33 mouse cellular contexts compared by ENCODE assay signal in genomic region chr10:43488258-43488657, GRCm38 (mm10). TPM values are rescaled to one million over a fixed set of nuclear protein-coding genes. Genes with fewer than 3 reads are reported as not detected.
DNase-seq lines count a peak whose midpoint lies in the region; ATAC-seq and TF ChIP-seq lines count a peak whose summit lies in the region.
"Had no signal": no experiment of that assay in that cellular context is flagged by ENCODE, and none has a peak within 500 bp of the region (broad histone marks: within the 10 kb centered on the region; RNA-seq: fewer than 3 reads in every experiment).

No protein-coding gene starts in this region.

- DNase-seq in liver, embryonic 11.5 days (ENCODE audit: low spot score): no peak
- DNase-seq in adipocyte (ENCODE audit: low spot score): peak; percentile 42
- DNase-seq in gonadal fat pad, adult 2 months (ENCODE audit: low read depth): peak; percentile 61
- DNase-seq in forebrain, embryonic 10.5 days (ENCODE audit: extremely low spot score, low spot score): no peak
- no peak for DNase-seq in spleen, adult 12 weeks (ENCODE audit: low spot score)
- no peak for DNase-seq in right cerebral cortex, postnatal 4 days
- DNase-seq: adrenal gland, postnatal 10 days; adrenal gland, postnatal 36 days; B cell, adult 2 months; cerebellum, adult 11-12 months; cerebellum, adult 8-10 months; cerebellum, postnatal 10 days; cerebellum, postnatal 36 days; embryo, embryonic 11 days; forebrain, postnatal 0 days; gastrocnemius, postnatal 10 days; heart, adult 18-20 months; heart, postnatal 10 days; heart, postnatal 36 days had no signal

- no peak for TF ChIP-seq CTCF in intestine, postnatal 0 days (IDR thresholded peaks at IDR 0.05; ENCODE audit: low read depth)

- H3K4me2 ChIP-seq in liver, embryonic 16.5 days (ENCODE audit: low read depth, low read length): no peak overlapping the region
- H3K4me2 ChIP-seq in liver, embryonic 11.5 days: no peak overlapping the region
- no peak overlapping the region for H3K4me2 ChIP-seq in intestine, postnatal 0 days (replicated peaks; ENCODE audit: low read depth)
- H3K4me2 ChIP-seq: embryonic facial prominence, embryonic 13.5 days; heart, embryonic 12.5 days; heart, embryonic 15.5 days; hindbrain, embryonic 14.5 days had no signal

- no peaks in the 10 kb centered on the region for H3K36me3 ChIP-seq in liver, embryonic 16.5 days (ENCODE audit: control insufficient read depth, insufficient read depth)
- H3K36me3 ChIP-seq in liver, embryonic 11.5 days (ENCODE audit: control insufficient read depth, insufficient read depth, low read length): no peaks in the 10 kb centered on the region
- H3K36me3 ChIP-seq in intestine, postnatal 0 days (ENCODE audit: control insufficient read depth, insufficient read depth): no peaks in the 10 kb centered on the region; the same call in 1 of the 2 replicates
- peaks cover 28% of the 10 kb centered on the region for H3K36me3 ChIP-seq in forebrain, embryonic 10.5 days (replicated peaks)
- H3K36me3 ChIP-seq: embryonic facial prominence, embryonic 13.5 days; heart, embryonic 12.5 days; heart, embryonic 15.5 days had no signal

- no peak overlapping the region for H3K9ac ChIP-seq in liver, embryonic 16.5 days (ENCODE audit: low read depth, low read length)
- no peak overlapping the region for H3K9ac ChIP-seq in liver, embryonic 11.5 days (ENCODE audit: low read depth, low read length)
- no peak overlapping the region for H3K9ac ChIP-seq in intestine, postnatal 0 days (ENCODE audit: low read depth, low read length)
- H3K9ac ChIP-seq: embryonic facial prominence, embryonic 13.5 days; forebrain, postnatal 0 days; heart, embryonic 12.5 days; heart, embryonic 15.5 days; hindbrain, embryonic 14.5 days had no signal

- H3K27ac ChIP-seq in liver, embryonic 16.5 days (ENCODE audit: low read length): peak overlapping the region; percentile 15; the same call in 1 of the 2 replicates
- no peak overlapping the region for H3K27ac ChIP-seq in liver, embryonic 11.5 days (ENCODE audit: low read depth, low read length)
- H3K27ac ChIP-seq in intestine, postnatal 0 days (ENCODE audit: low read depth, low read length): 0 out of 2 replicates have a peak overlapping the region, but pooled peaks have one; percentile 61
- H3K27ac ChIP-seq in forebrain, embryonic 10.5 days: no peak overlapping the region
- H3K27ac ChIP-seq: embryonic facial prominence, embryonic 10.5 days; embryonic facial prominence, embryonic 13.5 days; hindbrain, embryonic 10.5 days; hindbrain, embryonic 14.5 days; hindbrain, postnatal 0 days had no signal

- no peaks in the 10 kb centered on the region for H3K9me3 ChIP-seq in liver, embryonic 16.5 days (replicated peaks; ENCODE audit: control insufficient read depth, low read length)
- H3K9me3 ChIP-seq in liver, embryonic 11.5 days (ENCODE audit: control insufficient read depth, low read length): no peaks in the 10 kb centered on the region
- H3K9me3 ChIP-seq in intestine, postnatal 0 days (ENCODE audit: control insufficient read depth): no peaks in the 10 kb centered on the region
- H3K9me3 ChIP-seq in forebrain, embryonic 10.5 days: no peaks in the 10 kb centered on the region
- H3K9me3 ChIP-seq: embryonic facial prominence, embryonic 10.5 days; embryonic facial prominence, embryonic 13.5 days; heart, embryonic 12.5 days; heart, embryonic 15.5 days; hindbrain, embryonic 10.5 days had no signal

- no peak for ATAC-seq in liver, embryonic 16.5 days (ENCODE audit: low read depth)
- no peak for ATAC-seq in liver, embryonic 11.5 days (replicated peaks; ENCODE audit: low FRiP score)
- no peak for ATAC-seq in intestine, postnatal 0 days
- ATAC-seq: activated CD4-positive, CD25-positive, alpha-beta regulatory T cell, adult 4 months; forebrain, embryonic 14.5 days; forebrain, postnatal 0 days; hindbrain, postnatal 0 days; inflammation-experienced regulatory T-cells, adult 6 months had no signal

- 56% methylated on average over 4 of the region's 4 CpGs for WGBS in liver, embryonic 16.5 days (ENCODE audit: insufficient replicate concordance)
- WGBS in liver, embryonic 11.5 days: 76% methylated on average over 4 of the region's 4 CpGs
- 63% methylated on average over 4 of the region's 4 CpGs for WGBS in intestine, postnatal 0 days
- WGBS in forebrain, embryonic 10.5 days: 88% methylated on average over 4 of the region's 4 CpGs

- no peak overlapping the region for H3K4me3 ChIP-seq in liver, embryonic 16.5 days (ENCODE audit: low read depth, low read length)
- H3K4me3 ChIP-seq in liver, embryonic 11.5 days (ENCODE audit: low read depth, low read length): no peak overlapping the region
- no peak overlapping the region for H3K4me3 ChIP-seq in intestine, postnatal 0 days (ENCODE audit: low read depth, low read length)
- no peak overlapping the region for H3K4me3 ChIP-seq in forebrain, embryonic 10.5 days
- H3K4me3 ChIP-seq: embryonic facial prominence, embryonic 10.5 days; embryonic facial prominence, embryonic 13.5 days; erythroblast, embryonic 14.5 days; heart, embryonic 12.5 days; heart, embryonic 15.5 days; hindbrain, embryonic 10.5 days had no signal

- peaks cover 11% of the 10 kb centered on the region for H3K4me1 ChIP-seq in liver, embryonic 16.5 days (ENCODE audit: control insufficient read depth, low read depth, low read length)
- H3K4me1 ChIP-seq in liver, embryonic 11.5 days (replicated peaks; ENCODE audit: control insufficient read depth, insufficient read depth, low read length): peaks cover 28% of the 10 kb centered on the region
- H3K4me1 ChIP-seq in intestine, postnatal 0 days (replicated peaks; ENCODE audit: control insufficient read depth, insufficient read depth, low read length): 0 out of 2 replicates have a peak, but pooled peaks cover 5% of the 10 kb centered on the region
- peaks cover 39% of the 10 kb centered on the region for H3K4me1 ChIP-seq in forebrain, embryonic 10.5 days

- no peaks in the 10 kb centered on the region for H3K27me3 ChIP-seq in liver, embryonic 16.5 days (ENCODE audit: control insufficient read depth, insufficient read depth, low read depth, low read length)
- no peaks in the 10 kb centered on the region for H3K27me3 ChIP-seq in liver, embryonic 11.5 days (replicated peaks; ENCODE audit: control insufficient read depth, insufficient read depth, low read length)
- no peaks in the 10 kb centered on the region for H3K27me3 ChIP-seq in intestine, postnatal 0 days (replicated peaks; ENCODE audit: control insufficient read depth, insufficient read depth, low read length)
- no peaks in the 10 kb centered on the region for H3K27me3 ChIP-seq in forebrain, embryonic 10.5 days (ENCODE audit: poor library complexity, severe bottlenecking)
- H3K27me3 ChIP-seq: CH12.LX; embryonic facial prominence, embryonic 13.5 days; heart, embryonic 12.5 days; heart, embryonic 15.5 days had no signal

RNA-seq across cellular contexts. Expression of gene Bend3, which starts 9.6 kb away (rescaled TPM):
- polyA plus RNA-seq in liver, embryonic 16.5 days (2015; fragmentation: Nextera tagmentation; extraction: Ambion mirVana): 0.60 and 0.96 TPM in 2 replicates
- 7.2 TPM in 2 replicates for polyA plus RNA-seq in liver, embryonic 11.5 days (2014; fragmentation: Nextera tagmentation; extraction: Ambion mirVana)
- 4.5 and 5.3 TPM in 2 replicates for polyA plus RNA-seq in gonadal fat pad, adult 2 months (2012; rRNA removed)
- 0.86 and 0.98 TPM in 2 replicates for polyA plus RNA-seq in intestine, postnatal 0 days (2015; fragmentation: Nextera tagmentation; extraction: Ambion mirVana)
- polyA plus RNA-seq in forebrain, embryonic 10.5 days (2016; fragmentation: Nextera tagmentation; extraction: Ambion mirVana): 8.8 and 9.2 TPM in 2 replicates

RNA-seq across cellular contexts. Expression of gene Gm9803, which starts 35.6 kb away (rescaled TPM):
- polyA plus RNA-seq in liver, embryonic 16.5 days (2015; fragmentation: Nextera tagmentation; extraction: Ambion mirVana): 2.9 and 6.0 TPM in 2 replicates
- polyA plus RNA-seq in liver, embryonic 11.5 days (2014; fragmentation: Nextera tagmentation; extraction: Ambion mirVana): 10.3 and 11.6 TPM in 2 replicates
- 66.7 and 122 TPM in 2 replicates for polyA plus RNA-seq in gonadal fat pad, adult 2 months (2012; rRNA removed)
- 13.2 and 14.8 TPM in 2 replicates for polyA plus RNA-seq in intestine, postnatal 0 days (2015; fragmentation: Nextera tagmentation; extraction: Ambion mirVana)
- 9.4 and 12.7 TPM in 2 replicates for polyA plus RNA-seq in forebrain, embryonic 10.5 days (2016; fragmentation: Nextera tagmentation; extraction: Ambion mirVana)

RNA-seq across cellular contexts. Expression of gene 1700021F05Rik, which starts 52.5 kb away (rescaled TPM):
- 21.6 and 26.4 TPM in 2 replicates for polyA plus RNA-seq in liver, embryonic 16.5 days (2015; fragmentation: Nextera tagmentation; extraction: Ambion mirVana)
- 79.5 and 80.7 TPM in 2 replicates for polyA plus RNA-seq in liver, embryonic 11.5 days (2014; fragmentation: Nextera tagmentation; extraction: Ambion mirVana)
- polyA plus RNA-seq in gonadal fat pad, adult 2 months (2012; rRNA removed): 5.4 and 7.9 TPM in 2 replicates
- polyA plus RNA-seq in intestine, postnatal 0 days (2015; fragmentation: Nextera tagmentation; extraction: Ambion mirVana): 54.7 and 57.3 TPM in 2 replicates
- polyA plus RNA-seq in forebrain, embryonic 10.5 days (2016; fragmentation: Nextera tagmentation; extraction: Ambion mirVana): 63.6 and 64.3 TPM in 2 replicates

Comparison
In these comparisons a context has a peak if more than half of its experiments do, and no peak if none do; other contexts are left out.
1. H3K27ac ChIP-seq: peak in liver, embryonic 16.5 days (single experiment) and intestine, postnatal 0 days (single experiment); none in liver, embryonic 11.5 days (single experiment) and forebrain, embryonic 10.5 days (single experiment).
2. DNase-seq: peak in adipocyte (single experiment) and gonadal fat pad, adult 2 months (single experiment); none in liver, embryonic 11.5 days (single experiment), forebrain, embryonic 10.5 days (single experiment), spleen, adult 12 weeks (single experiment) and right cerebral cortex, postnatal 4 days (single experiment).